Mouse (Mus musculus): ENCODE measurements around the gene Rufy3. TPM values are rescaled to one million over a fixed set of nuclear protein-coding genes. Genes with fewer than 3 reads are reported as not detected.

Gene Rufy3
- 63.4 and 75.6 TPM in 2 replicates for polyA plus RNA-seq (2012; rRNA removed)

DNA sequence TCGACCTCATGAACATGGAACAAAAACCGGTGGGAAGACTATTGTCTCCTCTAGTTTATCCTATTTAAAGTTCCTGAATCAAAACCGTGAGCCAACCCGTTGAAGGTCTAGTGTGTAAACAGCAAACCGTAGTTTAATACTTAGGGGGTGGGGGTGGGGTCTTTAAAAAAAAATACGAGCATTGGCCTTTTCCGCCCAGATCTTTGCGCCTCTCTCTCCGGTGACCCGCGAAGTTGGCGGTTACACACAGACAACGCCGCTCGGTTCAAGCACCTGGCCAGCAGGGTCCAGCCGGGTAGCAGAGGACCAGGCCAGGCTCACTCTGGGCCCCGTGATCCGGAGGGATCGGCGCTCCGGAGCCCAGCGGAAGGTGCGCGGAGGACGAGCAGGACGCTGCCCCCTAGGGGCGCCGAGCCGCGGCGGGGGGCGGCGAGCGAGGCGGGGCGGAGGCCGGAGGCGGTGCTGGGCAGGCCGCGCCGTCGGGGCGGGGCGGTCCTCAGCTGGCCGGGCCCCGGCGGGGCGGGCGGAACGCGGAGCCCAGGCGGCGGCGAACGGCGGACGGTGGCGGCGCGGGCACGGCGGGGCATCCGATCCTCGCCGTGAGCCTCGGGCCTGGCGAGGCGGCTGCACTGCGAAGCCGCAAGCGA, at the start of gene Rufy3:
Gene Rufy3 (plus strand): TSS at position 540 of the 647 bp plus-strand sequence.

DNA sequence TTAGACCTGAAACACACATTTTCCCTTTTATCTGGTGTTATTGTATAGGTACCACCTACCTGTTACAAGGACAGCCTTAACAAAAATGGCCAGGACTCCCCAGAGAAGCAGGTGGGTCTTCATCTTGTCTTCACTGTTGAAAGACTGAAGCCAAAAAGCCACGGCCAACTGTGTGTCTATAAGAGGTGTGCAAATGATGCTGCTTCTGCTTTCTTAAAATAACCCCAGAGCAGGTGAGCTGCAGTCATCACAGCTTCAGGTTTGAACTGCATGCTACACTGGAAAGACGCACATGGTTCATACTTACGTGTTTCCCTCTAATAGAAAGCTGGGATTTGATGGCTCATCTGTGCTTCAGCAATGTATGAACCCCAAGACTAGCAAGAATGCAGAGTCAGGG, 37.2 kb upstream of the Rufy3 start, which contains the start of gene Jchain:
Gene Jchain (minus strand): TSS at position 235 of the 400 bp plus-strand sequence.

DNA sequence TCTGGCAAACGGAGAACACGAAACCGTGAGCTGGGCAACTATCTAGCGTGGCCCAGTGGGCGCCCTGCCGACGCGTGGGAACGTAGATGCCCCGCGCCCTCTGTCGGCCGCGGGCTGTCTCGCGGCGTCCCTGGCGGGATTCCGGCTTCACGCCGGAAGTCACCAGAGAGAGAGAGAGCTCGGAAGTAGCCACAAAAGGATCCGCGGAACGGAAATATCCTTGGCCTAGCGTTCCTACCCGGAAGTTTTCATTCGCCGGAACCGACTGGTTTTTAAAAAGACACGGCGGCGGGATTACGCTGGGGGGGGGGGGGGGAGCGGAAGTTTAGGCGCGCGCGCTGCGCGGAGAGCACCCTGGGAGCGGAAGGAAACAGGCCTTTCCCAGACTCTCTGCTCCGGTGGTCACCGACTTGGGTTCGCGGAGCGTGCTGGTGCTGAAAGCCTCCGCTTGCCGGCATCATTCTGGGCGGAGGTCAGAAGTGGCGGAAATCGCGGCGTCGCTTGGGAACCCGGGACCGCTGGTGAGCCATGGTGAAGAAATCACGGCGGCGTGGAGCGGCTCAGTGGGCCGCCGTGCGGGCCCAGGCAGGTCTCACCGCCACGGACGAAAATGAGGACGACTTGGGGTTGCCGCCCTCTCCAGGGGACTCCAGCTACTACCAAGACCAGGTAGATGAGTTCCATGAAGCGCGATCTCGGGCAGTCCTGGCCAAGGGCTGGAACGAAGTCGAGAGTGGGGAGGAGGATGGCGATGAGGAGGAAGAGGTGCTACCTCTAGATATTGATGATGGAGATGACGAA, 10.6 kb upstream of the Rufy3 start, which contains the start of gene Utp3:
Gene Utp3 (plus strand): TSS at position 377 of the 801 bp plus-strand sequence.

DNA sequence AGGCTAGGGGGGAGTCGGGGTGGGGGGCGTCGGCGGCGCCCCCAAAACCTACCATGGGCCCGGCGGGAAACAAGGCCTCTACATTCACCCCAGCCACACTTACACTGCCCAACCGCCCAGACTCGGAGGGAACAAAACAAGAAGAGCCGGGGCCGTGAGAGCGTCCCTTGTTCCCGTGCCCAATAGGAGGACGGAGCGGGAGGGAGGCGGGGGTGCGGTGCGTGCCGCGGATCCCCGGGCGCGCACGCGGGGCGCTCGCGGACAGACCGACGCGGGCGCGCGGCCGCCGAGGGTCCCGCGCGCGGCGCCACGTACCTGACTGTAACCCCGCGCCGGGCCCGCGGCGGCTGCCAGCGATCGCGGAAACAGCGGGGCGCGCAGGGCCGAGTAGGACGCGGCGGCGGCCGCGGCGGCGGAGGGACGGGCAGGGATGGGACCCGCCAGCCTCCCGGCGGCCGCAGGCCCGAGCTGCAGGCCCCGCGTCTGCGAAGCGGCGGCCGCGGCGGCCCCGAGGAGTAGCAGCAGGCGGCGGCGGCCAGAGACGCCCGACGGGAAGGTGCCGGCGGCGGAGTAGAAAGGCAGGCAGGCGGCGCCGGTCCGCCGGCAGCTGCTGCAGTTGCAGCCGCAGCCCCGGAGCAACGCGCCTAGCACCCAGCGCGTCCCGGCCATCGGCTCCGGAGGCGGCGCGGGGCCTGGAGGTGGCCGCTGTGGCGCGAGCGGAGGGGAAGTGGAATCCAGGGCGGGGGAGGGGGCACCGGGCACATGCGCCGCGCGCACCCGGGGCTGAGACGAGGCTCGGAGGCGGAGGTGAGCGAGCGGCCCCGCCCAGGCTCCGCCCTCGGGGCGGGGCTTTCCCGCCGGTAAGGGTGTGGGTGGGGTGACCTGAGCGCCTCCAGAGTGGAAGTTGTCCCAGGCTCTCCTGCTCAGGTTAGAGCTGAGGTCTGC, 110.9 kb downstream of the Rufy3 start, which contains the start of gene Grsf1:
Gene Grsf1 (minus strand): TSS at position 729 of the 945 bp plus-strand sequence.

Other genes starting within 250 kb of the Rufy3 start
- gene Prol1, start 247.7 kb upstream of the Rufy3 start, polyA plus RNA-seq (2012; rRNA removed), result not detected in 2 replicates
- 0.16 TPM in 1 of 2 replicates, not detected in the other for gene Amtn, start 188.9 kb upstream of the Rufy3 start, polyA plus RNA-seq (2012; rRNA removed)
- 0.02 and 0.06 TPM in 2 replicates for gene Ambn, start 109.0 kb upstream of the Rufy3 start, polyA plus RNA-seq (2012; rRNA removed)
- 0.04 TPM in 1 of 2 replicates, not detected in the other for gene Enam, start 77.1 kb upstream of the Rufy3 start, polyA plus RNA-seq (2012; rRNA removed)
- gene Jchain, start 37.1 kb upstream of the Rufy3 start, polyA plus RNA-seq (2012; rRNA removed), result 0.47 and 0.72 TPM in 2 replicates
- gene Utp3, start 10.6 kb upstream of the Rufy3 start, polyA plus RNA-seq (2012; rRNA removed), result 61.8 and 130 TPM in 2 replicates
- 79.4 and 81.8 TPM in 2 replicates for gene Grsf1, start 111.1 kb downstream of the Rufy3 start, polyA plus RNA-seq (2012; rRNA removed)
- 12.8 and 18.6 TPM in 2 replicates for gene Mob1b, start 155.8 kb downstream of the Rufy3 start, polyA plus RNA-seq (2012; rRNA removed)
- 38.7 and 52.8 TPM in 2 replicates for gene Dck, start 200.0 kb downstream of the Rufy3 start, polyA plus RNA-seq (2012; rRNA removed)